Mouse (Mus musculus): ENCODE results near the gene Cplx2. TPM values are rescaled to one million over a fixed set of nuclear protein-coding genes. Genes with fewer than 3 reads are reported as not detected.

The Cplx2 gene
- polyA plus RNA-seq, 1 experiment from 2014 or later, result 22.0 TPM

Other genes starting within 250 kb of the Cplx2 start
- gene Hrh2, start 179.2 kb upstream of the Cplx2 start, polyA plus RNA-seq (2016; fragmentation: Nextera tagmentation; extraction: Ambion mirVana), result 0.08 and 0.34 TPM in 2 replicates
- gene Thoc3, start 97.5 kb downstream of the Cplx2 start, polyA plus RNA-seq (2016; fragmentation: Nextera tagmentation; extraction: Ambion mirVana), result 128 and 147 TPM in 2 replicates
- 18.7 and 20.6 TPM in 2 replicates for gene Simc1, start 132.4 kb downstream of the Cplx2 start, polyA plus RNA-seq (2016; fragmentation: Nextera tagmentation; extraction: Ambion mirVana)
- 257 and 260 TPM in 2 replicates for gene 4833439L19Rik, start 194.1 kb downstream of the Cplx2 start, polyA plus RNA-seq (2016; fragmentation: Nextera tagmentation; extraction: Ambion mirVana)
- gene Arl10, start 203.7 kb downstream of the Cplx2 start, polyA plus RNA-seq (2016; fragmentation: Nextera tagmentation; extraction: Ambion mirVana), result 47.9 and 54.9 TPM in 2 replicates
- 55.4 and 64.8 TPM in 2 replicates for gene Nop16, start 218.7 kb downstream of the Cplx2 start, polyA plus RNA-seq (2016; fragmentation: Nextera tagmentation; extraction: Ambion mirVana)
- gene Higd2a, start 218.9 kb downstream of the Cplx2 start, polyA plus RNA-seq (2016; fragmentation: Nextera tagmentation; extraction: Ambion mirVana), result 162 and 170 TPM in 2 replicates
- gene Cltb, start 240.0 kb downstream of the Cplx2 start, polyA plus RNA-seq (2016; fragmentation: Nextera tagmentation; extraction: Ambion mirVana), result 38.8 and 43.5 TPM in 2 replicates